Mouse (Mus musculus): ENCODE data around the gene Tmem251.

Tmem251 gene

GRCm38 (mm10) chr12:102757055-102757688 is 13.6 kb downstream of the Tmem251 start:
- DNase-seq = peak in 1 of 2 experiments; percentile 89

- peak; percentile 96 to 98 for DNase-seq
Observed at GRCm38 (mm10) chr12:102757689-102758402, 14.3 kb downstream of the Tmem251 start, which contains the start of the genes Gm28051, Gon7 and Ubr7. Gene Gm28051 (minus strand): TSS chr12:102757765. Gene Gon7 (minus strand): TSS chr12:102757803. Gene Ubr7 (plus strand): TSS chr12:102757967.

GRCm38 (mm10) chr12:102758403-102758756 is 14.8 kb downstream of the Tmem251 start, which contains the start of gene Gm20604:
Gene Gm20604 (minus strand): TSS chr12:102758672.
- DNase-seq = no peak

GRCm38 (mm10) chr12:102758936-102759335 is 15.4 kb downstream of the Tmem251 start:
- peak in 1 of 2 experiments; percentile 14 for DNase-seq

- no peak for DNase-seq
Observed at GRCm38 (mm10) chr12:102761668-102762067, 18.1 kb downstream of the Tmem251 start.

- DNase-seq = no peak
Observed at GRCm38 (mm10) chr12:102763696-102764095, 20.1 kb downstream of the Tmem251 start.

GRCm38 (mm10) chr12:102769000-102769399 is 25.4 kb downstream of the Tmem251 start:
- no peak for DNase-seq

- DNase-seq = no peak
Observed at GRCm38 (mm10) chr12:102771601-102772000, 28.0 kb downstream of the Tmem251 start.

- no peak for DNase-seq
Observed at GRCm38 (mm10) chr12:102772676-102773075, 29.1 kb downstream of the Tmem251 start.

- DNase-seq = no peak
Observed at GRCm38 (mm10) chr12:102776035-102776434, 32.5 kb downstream of the Tmem251 start.

GRCm38 (mm10) chr12:102778151-102778550 is 34.6 kb downstream of the Tmem251 start:
- DNase-seq = no peak

- DNase-seq = peak; percentile 36 to 44
Observed at GRCm38 (mm10) chr12:102779452-102779851, 35.9 kb downstream of the Tmem251 start.

GRCm38 (mm10) chr12:102782841-102783240 is 39.3 kb downstream of the Tmem251 start:
- no peak for DNase-seq

GRCm38 (mm10) chr12:102784899-102785592 is 41.5 kb downstream of the Tmem251 start:
- no peak for DNase-seq

- no peak for DNase-seq
Observed at GRCm38 (mm10) chr12:102785593-102785985, 42.0 kb downstream of the Tmem251 start.

GRCm38 (mm10) chr12:102787927-102788326 is 44.4 kb downstream of the Tmem251 start:
- DNase-seq = no peak
